Mouse (Mus musculus): ENCODE results near the gene Cited1. TPM values are rescaled to one million over a fixed set of nuclear protein-coding genes. Genes with fewer than 3 reads are reported as not detected.
"Not testable (repeated sequence)": the region's sequence is repeated elsewhere in the genome, so short reads cannot be mapped to it uniquely, and the experiment has no call there.

Gene Cited1
- polyA plus RNA-seq (2016; fragmentation: Nextera tagmentation; extraction: Ambion mirVana) = 24.4 and 25.0 TPM in 2 replicates

GRCm38 (mm10) chrX:102251937-102252860 is at the start of gene Cited1:
Gene Cited1 (minus strand): TSS chrX:102252181.
- Histone ChIP-seq H3K27ac (peak within 1 kb of the TSS; percentile 77), H3K27me3 (ENCODE audit: poor library complexity, severe bottlenecking) (peaks cover 84% of the 10 kb centered on the region), H3K9me3 (no peaks in the 10 kb centered on the region), H3K36me3 (replicated peaks) (peaks cover 7% of the 10 kb centered on the region; the same call in 1 of the 2 replicates), H3K4me1 (peaks cover 27% of the 10 kb centered on the region), H3K4me3 (peak within 1 kb of the TSS; percentile 63)
- WGBS = 18% methylated on average over 44 of the region's 44 CpGs
- peak; percentile 72 for DNase-seq (ENCODE audit: extremely low spot score, low spot score)

- 74% methylated on average over 3 of the region's 3 CpGs for WGBS
- H3K27ac ChIP-seq = no peak overlapping the region
- H3K4me1 ChIP-seq = peaks cover 8% of the 10 kb centered on the region; the same call in 1 of the 2 replicates
- H3K27me3 ChIP-seq (ENCODE audit: poor library complexity, severe bottlenecking) = peaks cover 99% of the 10 kb centered on the region
- no peak for DNase-seq (ENCODE audit: extremely low spot score, low spot score)
- H3K4me3 ChIP-seq = no peak overlapping the region
- H3K9me3 ChIP-seq = no peaks in the 10 kb centered on the region
- H3K36me3 ChIP-seq (replicated peaks) = no peaks in the 10 kb centered on the region
Measured at GRCm38 (mm10) chrX:102284889-102285288, 32.9 kb upstream of the Cited1 start.

- Histone ChIP-seq H3K4me1 (no peaks in the 10 kb centered on the region), H3K4me3 (no peak overlapping the region), H3K36me3 (replicated peaks) (no peaks in the 10 kb centered on the region), H3K27me3 (ENCODE audit: poor library complexity, severe bottlenecking) (peaks cover 93% of the 10 kb centered on the region), H3K27ac (no peak overlapping the region), H3K9me3 (no peaks in the 10 kb centered on the region)
- WGBS = 89% methylated on average over 14 of the region's 14 CpGs
- DNase-seq (ENCODE audit: extremely low spot score, low spot score) = no peak
Measured at GRCm38 (mm10) chrX:102262620-102263345, 10.8 kb upstream of the Cited1 start.

- no peak for DNase-seq (ENCODE audit: extremely low spot score, low spot score)
- WGBS = 93% methylated on average over 4 of the region's 4 CpGs
- H3K27ac ChIP-seq = no peak overlapping the region
- H3K36me3 ChIP-seq (replicated peaks) = no peaks in the 10 kb centered on the region
- H3K9me3 ChIP-seq = no peaks in the 10 kb centered on the region
- H3K27me3 ChIP-seq (ENCODE audit: poor library complexity, severe bottlenecking) = peaks cover 77% of the 10 kb centered on the region
- H3K4me1 ChIP-seq = no peaks in the 10 kb centered on the region
- H3K4me3 ChIP-seq = no peak overlapping the region
Measured at GRCm38 (mm10) chrX:102259772-102260171, 7.8 kb upstream of the Cited1 start.

GRCm38 (mm10) chrX:102253892-102254291 is 1.9 kb upstream of the Cited1 start:
- Histone ChIP-seq H3K27me3 (ENCODE audit: poor library complexity, severe bottlenecking) (peaks cover 75% of the 10 kb centered on the region), H3K4me3 (peak overlapping the region; percentile 31; the same call in 1 of the 2 replicates), H3K36me3 (replicated peaks) (no peaks in the 10 kb centered on the region), H3K9me3 (no peaks in the 10 kb centered on the region), H3K4me1 (peaks cover 27% of the 10 kb centered on the region), H3K27ac (no peak overlapping the region)
- DNase-seq (ENCODE audit: extremely low spot score, low spot score) = peak; percentile 23
- 26% methylated on average over 7 of the region's 7 CpGs for WGBS

GRCm38 (mm10) chrX:102251221-102251936 is 602 bp downstream of the Cited1 start:
- H3K36me3 ChIP-seq (replicated peaks) = peaks cover 12% of the 10 kb centered on the region; the same call in 1 of the 2 replicates
- H3K4me1 ChIP-seq = peaks cover 27% of the 10 kb centered on the region
- H3K27ac ChIP-seq = peak overlapping the region; percentile 77
- peaks cover 90% of the 10 kb centered on the region for H3K27me3 ChIP-seq (ENCODE audit: poor library complexity, severe bottlenecking)
- WGBS = 20% methylated on average over 73 of the region's 80 CpGs
- no peaks in the 10 kb centered on the region for H3K9me3 ChIP-seq
- peak overlapping the region; percentile 63 for H3K4me3 ChIP-seq
- peak; percentile 36 for DNase-seq (ENCODE audit: extremely low spot score, low spot score)

GRCm38 (mm10) chrX:102250891-102251170 is 1.1 kb downstream of the Cited1 start:
- peaks cover 94% of the 10 kb centered on the region for H3K27me3 ChIP-seq (ENCODE audit: poor library complexity, severe bottlenecking)
- H3K4me3 ChIP-seq = peak overlapping the region; percentile 63
- H3K27ac ChIP-seq = peak overlapping the region; percentile 77
- peaks cover 12% of the 10 kb centered on the region; the same call in 1 of the 2 replicates for H3K36me3 ChIP-seq (replicated peaks)
- peaks cover 27% of the 10 kb centered on the region for H3K4me1 ChIP-seq
- 14% methylated on average over 24 of the region's 24 CpGs for WGBS
- DNase-seq (ENCODE audit: extremely low spot score, low spot score) = no peak
- no peaks in the 10 kb centered on the region for H3K9me3 ChIP-seq

- peak; percentile 25 for DNase-seq (ENCODE audit: extremely low spot score, low spot score)
Measured at GRCm38 (mm10) chrX:102250150-102250890, 1.7 kb downstream of the Cited1 start.

GRCm38 (mm10) chrX:102244334-102244733 is 7.6 kb downstream of the Cited1 start:
- H3K4me3 ChIP-seq = no peak overlapping the region
- H3K27me3 ChIP-seq (ENCODE audit: poor library complexity, severe bottlenecking) = peaks cover 84% of the 10 kb centered on the region
- peaks cover 12% of the 10 kb centered on the region; the same call in 1 of the 2 replicates for H3K36me3 ChIP-seq (replicated peaks)
- H3K27ac ChIP-seq = no peak overlapping the region
- no peaks in the 10 kb centered on the region for H3K9me3 ChIP-seq
- DNase-seq (ENCODE audit: extremely low spot score, low spot score) = no peak
- WGBS = 78% methylated on average over 2 of the region's 2 CpGs
- no peaks in the 10 kb centered on the region for H3K4me1 ChIP-seq

More at GRCm38 (mm10) chrX:102250150-102250890, 1.7 kb downstream of the Cited1 start:
- no peaks in the 10 kb centered on the region for H3K9me3 ChIP-seq
- 12% methylated on average over 66 of the region's 68 CpGs for WGBS
- H3K27me3 ChIP-seq (ENCODE audit: poor library complexity, severe bottlenecking) = peaks cover 96% of the 10 kb centered on the region
- H3K27ac ChIP-seq = peak overlapping the region; percentile 77; the same call in 1 of the 2 replicates
- peak overlapping the region; percentile 63 for H3K4me3 ChIP-seq
- peaks cover 27% of the 10 kb centered on the region for H3K4me1 ChIP-seq
- H3K36me3 ChIP-seq (replicated peaks) = peaks cover 12% of the 10 kb centered on the region; the same call in 1 of the 2 replicates

GRCm38 (mm10) chrX:102219126-102219525 is 32.9 kb downstream of the Cited1 start:
- Histone ChIP-seq H3K27ac (no peak overlapping the region), H3K36me3 (replicated peaks) (no peaks in the 10 kb centered on the region), H3K9me3 (no peaks in the 10 kb centered on the region), H3K4me1 (no peaks in the 10 kb centered on the region), H3K4me3 (no peak overlapping the region), H3K27me3 (ENCODE audit: poor library complexity, severe bottlenecking) (0 out of 2 replicates have a peak, but pooled peaks cover 3% of the 10 kb centered on the region)
- DNase-seq (ENCODE audit: extremely low spot score, low spot score) = peak; percentile 22
- WGBS = 20% methylated on average over 1 of the region's 1 CpGs

GRCm38 (mm10) chrX:102215356-102215755 is 36.6 kb downstream of the Cited1 start:
- peak; percentile 18 for DNase-seq (ENCODE audit: extremely low spot score, low spot score)
- not testable (repeated sequence) for H3K4me1 ChIP-seq; H3K4me3 ChIP-seq; H3K27me3 ChIP-seq (ENCODE audit: poor library complexity, severe bottlenecking); H3K36me3 ChIP-seq (replicated peaks); H3K9me3 ChIP-seq; H3K27ac ChIP-seq
- WGBS = 49% methylated on average over 9 of the region's 9 CpGs

All from forebrain, embryonic 10.5 days (tissue).